Mouse (Mus musculus): ENCODE data around the gene Rag1. TPM values are rescaled to one million over a fixed set of nuclear protein-coding genes. Genes with fewer than 3 reads are reported as not detected.

Rag1 gene
- polyA plus RNA-seq, 1 experiment: 350 TPM

DNA sequence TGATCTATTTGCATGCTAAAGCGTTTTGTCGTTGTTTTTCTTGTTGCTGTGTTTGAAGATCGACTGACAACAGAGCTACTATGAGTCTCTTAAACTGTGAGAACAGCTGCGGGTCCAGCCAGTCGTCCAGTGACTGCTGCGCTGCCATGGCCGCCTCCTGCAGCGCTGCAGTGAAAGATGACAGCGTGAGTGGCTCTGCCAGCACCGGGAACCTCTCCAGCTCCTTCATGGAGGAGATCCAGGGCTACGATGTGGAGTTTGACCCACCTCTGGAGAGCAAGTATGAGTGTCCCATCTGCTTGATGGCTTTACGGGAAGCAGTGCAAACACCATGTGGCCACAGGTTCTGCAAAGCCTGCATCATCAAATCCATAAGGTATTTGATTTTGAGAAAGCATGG lies 35.1 kb upstream of the Rag1 start:
- H3K4me3 ChIP-seq (ENCODE audit: control insufficient read depth, insufficient read depth, low read length): no peak overlapping the region
- peaks cover 3% of the 10 kb centered on the region; the same call in 1 of the 2 replicates for H3K4me1 ChIP-seq (replicated peaks; ENCODE audit: control insufficient read depth, insufficient read depth, low read length)
- no peak for TF ChIP-seq CTCF (IDR thresholded peaks at IDR 0.05; ENCODE audit: borderline replicate concordance, control insufficient read depth, extremely low read depth, insufficient read depth, low read length, poor library complexity)
- no peak for TF ChIP-seq POLR2A (IDR thresholded peaks at IDR 0.05; ENCODE audit: control insufficient read depth, extremely low read depth, insufficient read depth, low read length, poor library complexity)
- 96% methylated on average over 12 of the region's 12 CpGs for WGBS
- no peak for DNase-seq
- no peaks in the 10 kb centered on the region for H3K27me3 ChIP-seq (ENCODE audit: control insufficient read depth, insufficient read depth, low read length)
- no peak overlapping the region for H3K27ac ChIP-seq (ENCODE audit: control insufficient read depth, insufficient read depth, low read length)
- peaks cover 55% of the 10 kb centered on the region for H3K36me3 ChIP-seq (ENCODE audit: control insufficient read depth, insufficient read depth, low read length)

GRCm38 (mm10) chr2:101679164-101679784 lies 30.0 kb upstream of the Rag1 start:
- H3K4me1 ChIP-seq (replicated peaks; ENCODE audit: control insufficient read depth, insufficient read depth, low read length): peaks cover 4% of the 10 kb centered on the region; the same call in 1 of the 2 replicates
- peaks cover 8% of the 10 kb centered on the region for H3K36me3 ChIP-seq (ENCODE audit: control insufficient read depth, insufficient read depth, low read length)
- no peak overlapping the region for H3K27ac ChIP-seq (ENCODE audit: control insufficient read depth, insufficient read depth, low read length)
- H3K27me3 ChIP-seq (ENCODE audit: control insufficient read depth, insufficient read depth, low read length): no peaks in the 10 kb centered on the region
- TF ChIP-seq CTCF (IDR thresholded peaks at IDR 0.05; ENCODE audit: borderline replicate concordance, control insufficient read depth, extremely low read depth, insufficient read depth, low read length, poor library complexity) (no peak), POLR2A (IDR thresholded peaks at IDR 0.05; ENCODE audit: control insufficient read depth, extremely low read depth, insufficient read depth, low read length, poor library complexity) (no peak)
- 2% methylated on average over 15 of the region's 15 CpGs for WGBS
- H3K4me3 ChIP-seq (ENCODE audit: control insufficient read depth, insufficient read depth, low read length): peak overlapping the region; percentile 85
- DNase-seq: peak; percentile 17

- peak within 1 kb of the TSS; percentile 85 for H3K4me3 ChIP-seq (ENCODE audit: control insufficient read depth, insufficient read depth, low read length)
- no peaks in the 10 kb centered on the region for H3K27me3 ChIP-seq (ENCODE audit: control insufficient read depth, insufficient read depth, low read length)
- peaks cover 4% of the 10 kb centered on the region; the same call in 1 of the 2 replicates for H3K4me1 ChIP-seq (replicated peaks; ENCODE audit: control insufficient read depth, insufficient read depth, low read length)
- under 1% methylated on average over 64 of the region's 68 CpGs for WGBS
- DNase-seq: peak; percentile 89
- TF ChIP-seq POLR2A (IDR thresholded peaks at IDR 0.05; ENCODE audit: control insufficient read depth, extremely low read depth, insufficient read depth, low read length, poor library complexity): peak; percentile 77
- TF ChIP-seq CTCF (IDR thresholded peaks at IDR 0.05; ENCODE audit: borderline replicate concordance, control insufficient read depth, extremely low read depth, insufficient read depth, low read length, poor library complexity): peak; percentile 82; the same call in 1 of the 2 replicates
- H3K27ac ChIP-seq (ENCODE audit: control insufficient read depth, insufficient read depth, low read length): no peak within 1 kb of the TSS
- H3K36me3 ChIP-seq (ENCODE audit: control insufficient read depth, insufficient read depth, low read length): peaks cover 5% of the 10 kb centered on the region; the same call in 1 of the 2 replicates
Measured at GRCm38 (mm10) chr2:101678236-101679021, 29.1 kb upstream of the Rag1 start, which contains the start of gene Traf6. Gene Traf6 (plus strand): TSS chr2:101678429.

- H3K36me3 ChIP-seq (ENCODE audit: control insufficient read depth, insufficient read depth, low read length): no peaks in the 10 kb centered on the region
- WGBS: 76% methylated on average over 3 of the region's 3 CpGs
- TF ChIP-seq CTCF (IDR thresholded peaks at IDR 0.05; ENCODE audit: borderline replicate concordance, control insufficient read depth, extremely low read depth, insufficient read depth, low read length, poor library complexity) (no peak), POLR2A (IDR thresholded peaks at IDR 0.05; ENCODE audit: control insufficient read depth, extremely low read depth, insufficient read depth, low read length, poor library complexity) (no peak)
- no peaks in the 10 kb centered on the region for H3K4me1 ChIP-seq (replicated peaks; ENCODE audit: control insufficient read depth, insufficient read depth, low read length)
- H3K27ac ChIP-seq (ENCODE audit: control insufficient read depth, insufficient read depth, low read length): no peak overlapping the region
- no peak overlapping the region for H3K4me3 ChIP-seq (ENCODE audit: control insufficient read depth, insufficient read depth, low read length)
- no peaks in the 10 kb centered on the region for H3K27me3 ChIP-seq (ENCODE audit: control insufficient read depth, insufficient read depth, low read length)
- DNase-seq: no peak
Measured at GRCm38 (mm10) chr2:101673547-101673946, 24.2 kb upstream of the Rag1 start.

DNA sequence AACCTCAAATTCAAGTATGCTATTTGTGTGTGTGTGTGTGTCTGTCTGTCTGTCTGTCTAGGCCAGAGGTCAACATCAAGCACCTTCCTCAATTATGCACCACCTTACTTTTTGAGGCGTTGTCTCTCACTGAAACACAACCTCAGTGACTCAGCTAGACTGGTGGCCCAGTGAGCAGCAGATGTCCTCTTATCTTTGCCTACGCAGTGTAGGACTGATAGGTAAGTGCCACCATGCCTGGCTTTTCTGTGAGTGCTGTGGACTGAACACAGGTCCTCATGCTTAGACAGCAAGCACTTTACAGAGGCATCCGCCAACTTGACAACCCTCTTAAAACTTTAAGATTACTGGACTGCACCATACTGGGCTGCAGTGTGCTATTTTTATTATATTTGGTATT lies 19.4 kb upstream of the Rag1 start:
- H3K4me1 ChIP-seq (replicated peaks; ENCODE audit: control insufficient read depth, insufficient read depth, low read length): no peaks in the 10 kb centered on the region
- 91% methylated on average over 3 of the region's 3 CpGs for WGBS

GRCm38 (mm10) chr2:101665703-101666092 lies 16.4 kb upstream of the Rag1 start:
- TF ChIP-seq CTCF (IDR thresholded peaks at IDR 0.05; ENCODE audit: borderline replicate concordance, control insufficient read depth, extremely low read depth, insufficient read depth, low read length, poor library complexity): no peak
- TF ChIP-seq POLR2A (IDR thresholded peaks at IDR 0.05; ENCODE audit: control insufficient read depth, extremely low read depth, insufficient read depth, low read length, poor library complexity): no peak
- no peaks in the 10 kb centered on the region for H3K4me1 ChIP-seq (replicated peaks; ENCODE audit: control insufficient read depth, insufficient read depth, low read length)
- 98% methylated on average over 3 of the region's 3 CpGs for WGBS
- H3K4me3 ChIP-seq (ENCODE audit: control insufficient read depth, insufficient read depth, low read length): no peak overlapping the region
- no peaks in the 10 kb centered on the region for H3K36me3 ChIP-seq (ENCODE audit: control insufficient read depth, insufficient read depth, low read length)
- no peaks in the 10 kb centered on the region for H3K27me3 ChIP-seq (ENCODE audit: control insufficient read depth, insufficient read depth, low read length)
- H3K27ac ChIP-seq (ENCODE audit: control insufficient read depth, insufficient read depth, low read length): no peak overlapping the region
- DNase-seq: no peak

More for the DNA sequence above, 19.4 kb upstream of the Rag1 start:
- H3K27me3 ChIP-seq (ENCODE audit: control insufficient read depth, insufficient read depth, low read length): no peaks in the 10 kb centered on the region
- no peak overlapping the region for H3K4me3 ChIP-seq (ENCODE audit: control insufficient read depth, insufficient read depth, low read length)
- H3K36me3 ChIP-seq (ENCODE audit: control insufficient read depth, insufficient read depth, low read length): no peaks in the 10 kb centered on the region
- H3K27ac ChIP-seq (ENCODE audit: control insufficient read depth, insufficient read depth, low read length): no peak overlapping the region
- DNase-seq: no peak
- TF ChIP-seq POLR2A (IDR thresholded peaks at IDR 0.05; ENCODE audit: control insufficient read depth, extremely low read depth, insufficient read depth, low read length, poor library complexity) (no peak), CTCF (IDR thresholded peaks at IDR 0.05; ENCODE audit: borderline replicate concordance, control insufficient read depth, extremely low read depth, insufficient read depth, low read length, poor library complexity) (no peak)

Data from thymus, adult 2 months (tissue).